Mouse (Mus musculus): ENCODE results near the gene Spata31d1a.

- TF ChIP-seq ZC3H11A (IDR thresholded peaks at IDR 0.05; ENCODE audit: borderline replicate concordance, low read depth, low read length) (no peak), CHD2 (IDR thresholded peaks at IDR 0.05; ENCODE audit: low read depth, low read length) (no peak)
Observed at GRCm38 (mm10) chr13:59695781-59696180, 14.3 kb downstream of the Spata31d1a start.

Data from ES-E14 (cell line).